Mouse (Mus musculus) liver, embryonic 16.5 days (tissue): ENCODE data around the gene Omg. TPM values are rescaled to one million over a fixed set of nuclear protein-coding genes. Genes with fewer than 3 reads are reported as not detected.

Experiments
- ATAC-seq: fragments of 200-750 bp; cut with Nextera tagmentation; 2 replicates; pipeline ENCODE4 v1.8.0; 2017; ENCODE audit warnings: low read depth, mild to moderate bottlenecking, moderate number of reproducible peaks, moderate library complexity
- H3K27ac ChIP-seq: fragments of 300-500 bp; sonication (generic); 2 replicates; pipeline ENCODE4 v1.5.1; 2014; ENCODE audit warnings: mild to moderate bottlenecking, low read length
- H3K27me3 ChIP-seq: fragments of 300-500 bp; sonication (generic); 2 replicates; pipeline ENCODE4 v1.6.1; 2014; ENCODE audit warnings: low read depth, low read length, mixed read lengths; ENCODE audit not compliant: control insufficient read depth, insufficient read depth
- H3K36me3 ChIP-seq: fragments of 300-500 bp; sonication (generic); 2 replicates; pipeline ENCODE4 v1.6.1; 2014; ENCODE audit warnings: mild to moderate bottlenecking; ENCODE audit not compliant: control insufficient read depth, insufficient read depth
- H3K4me1 ChIP-seq: fragments of 300-500 bp; sonication (generic); 2 replicates; pipeline ENCODE4 v1.6.1; 2014; ENCODE audit warnings: low read depth, low read length, mixed read lengths; ENCODE audit not compliant: control insufficient read depth
- H3K4me2 ChIP-seq: fragments of 300-500 bp; sonication (generic); 2 replicates; pipeline ENCODE4 v1.6.1; 2014; ENCODE audit warnings: low read depth, low read length, mixed read lengths
- H3K4me3 ChIP-seq: fragments of 300-500 bp; sonication (generic); 2 replicates; pipeline ENCODE4 v1.5.1; 2014; ENCODE audit warnings: low read depth, mild to moderate bottlenecking, low read length
- H3K9ac ChIP-seq: fragments of 300-500 bp; sonication (generic); 2 replicates; pipeline ENCODE4 v1.6.1; 2014; ENCODE audit warnings: low read depth, low read length
- H3K9me3 ChIP-seq: fragments of 300-500 bp; sonication (generic); replicated peaks from 2 replicates; pipeline ENCODE4 v1.6.1; 2016; ENCODE audit warnings: low read length; ENCODE audit not compliant: control insufficient read depth
- WGBS: fragments of 180-500 bp; shearing (Covaris S2); extraction: QIAGEN DNeasy Blood & Tissue Kit; methylation state at CpG from one replicate; pipeline ENCODE4 v1.1.7; 2014; ENCODE audit not compliant: insufficient replicate concordance; 5-methylcytosine and 5-hydroxymethylcytosine counted together
- polyA plus RNA-seq: library from polyadenylated mRNA; unstranded; fragments of >200 nt; fragmentation: Nextera tagmentation; extraction: Ambion mirVana; gene quantifications from 2 replicates; pipeline ENCODE4 v1.2.1, GENCODE M21; 2015

Gene Omg
- polyA plus RNA-seq, 1 experiment from 2014 or later: not detected

GRCm38 (mm10) chr11:79522944-79523343 is 19.1 kb upstream of the Omg start:
- Histone ChIP-seq H3K9ac (no peak overlapping the region), H3K9me3 (no peaks in the 10 kb centered on the region), H3K27me3 (no peaks in the 10 kb centered on the region), H3K4me3 (peak overlapping the region; percentile 29), H3K4me1 (peaks cover 14% of the 10 kb centered on the region), H3K27ac (no peak overlapping the region), H3K36me3 (no peaks in the 10 kb centered on the region), H3K4me2 (no peak overlapping the region)
- 11% methylated on average over 1 of the region's 1 CpGs for WGBS
- ATAC-seq: no peak

GRCm38 (mm10) chr11:79521930-79522329 is 18.0 kb upstream of the Omg start:
- peak overlapping the region; percentile 36 for H3K4me3 ChIP-seq
- H3K4me2 ChIP-seq: no peak overlapping the region
- no peaks in the 10 kb centered on the region for H3K36me3 ChIP-seq
- no peak overlapping the region for H3K27ac ChIP-seq
- H3K9me3 ChIP-seq: no peaks in the 10 kb centered on the region
- no peaks in the 10 kb centered on the region for H3K27me3 ChIP-seq
- ATAC-seq: no peak
- no peak overlapping the region for H3K9ac ChIP-seq
- H3K4me1 ChIP-seq: peaks cover 7% of the 10 kb centered on the region

DNA sequence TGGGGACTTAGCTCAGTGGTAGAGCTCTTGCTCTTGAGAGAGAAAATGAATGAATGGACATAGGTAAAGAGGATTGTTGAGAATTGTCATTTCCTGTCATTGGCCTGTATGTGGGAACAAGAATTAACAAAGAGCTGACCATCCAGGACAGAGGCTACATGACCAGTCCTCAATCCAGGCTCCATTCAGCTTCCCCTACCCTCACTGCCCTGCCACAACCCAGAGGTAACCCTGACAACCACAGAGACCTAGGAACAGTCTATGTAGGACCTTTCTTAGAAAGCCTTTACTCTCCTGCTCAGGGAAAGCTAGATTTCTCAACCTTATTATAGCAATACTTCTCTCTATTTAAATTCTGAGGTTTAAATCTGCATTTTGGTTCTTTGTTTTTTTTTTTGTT is 16.9 kb upstream of the Omg start:
- Histone ChIP-seq H3K4me3 (0 out of 2 replicates have a peak overlapping the region, but pooled peaks have one; percentile 3), H3K36me3 (no peaks in the 10 kb centered on the region), H3K27me3 (no peaks in the 10 kb centered on the region), H3K9ac (no peak overlapping the region), H3K9me3 (no peaks in the 10 kb centered on the region), H3K4me2 (peak overlapping the region; percentile 28; the same call in 1 of the 2 replicates), H3K4me1 (peaks cover 6% of the 10 kb centered on the region), H3K27ac (no peak overlapping the region)
- peak; percentile 19; the same call in 1 of the 2 replicates for ATAC-seq

- no peak overlapping the region for H3K9ac ChIP-seq
- peak; percentile 39; the same call in 1 of the 2 replicates for ATAC-seq
Observed at GRCm38 (mm10) chr11:79519878-79520291, 16.0 kb upstream of the Omg start.

GRCm38 (mm10) chr11:79519299-79519698 is 15.4 kb upstream of the Omg start:
- 49% methylated on average over 6 of the region's 6 CpGs for WGBS
- no peaks in the 10 kb centered on the region for H3K27me3 ChIP-seq
- ATAC-seq: no peak
- peaks cover 6% of the 10 kb centered on the region for H3K4me1 ChIP-seq
- H3K27ac ChIP-seq: no peak overlapping the region
- H3K9me3 ChIP-seq: no peaks in the 10 kb centered on the region
- H3K4me3 ChIP-seq: no peak overlapping the region
- no peaks in the 10 kb centered on the region for H3K36me3 ChIP-seq
- H3K4me2 ChIP-seq: no peak overlapping the region
- no peak overlapping the region for H3K9ac ChIP-seq

More at GRCm38 (mm10) chr11:79519878-79520291, 16.0 kb upstream of the Omg start:
- Histone ChIP-seq H3K4me2 (peak overlapping the region; percentile 3; the same call in 1 of the 2 replicates), H3K4me1 (peaks cover 6% of the 10 kb centered on the region), H3K36me3 (no peaks in the 10 kb centered on the region), H3K27ac (peak overlapping the region; percentile 13; the same call in 1 of the 2 replicates), H3K4me3 (no peak overlapping the region), H3K9me3 (no peaks in the 10 kb centered on the region), H3K27me3 (no peaks in the 10 kb centered on the region)
- 15% methylated on average over 1 of the region's 1 CpGs for WGBS

- Histone ChIP-seq H3K4me2 (no peak overlapping the region), H3K9ac (no peak overlapping the region), H3K27ac (no peak overlapping the region), H3K4me3 (no peak overlapping the region), H3K36me3 (no peaks in the 10 kb centered on the region), H3K27me3 (no peaks in the 10 kb centered on the region), H3K4me1 (peaks cover 2% of the 10 kb centered on the region), H3K9me3 (no peaks in the 10 kb centered on the region)
- no peak for ATAC-seq
- 84% methylated on average over 2 of the region's 2 CpGs for WGBS
Observed at GRCm38 (mm10) chr11:79515798-79516197, 11.9 kb upstream of the Omg start.

DNA sequence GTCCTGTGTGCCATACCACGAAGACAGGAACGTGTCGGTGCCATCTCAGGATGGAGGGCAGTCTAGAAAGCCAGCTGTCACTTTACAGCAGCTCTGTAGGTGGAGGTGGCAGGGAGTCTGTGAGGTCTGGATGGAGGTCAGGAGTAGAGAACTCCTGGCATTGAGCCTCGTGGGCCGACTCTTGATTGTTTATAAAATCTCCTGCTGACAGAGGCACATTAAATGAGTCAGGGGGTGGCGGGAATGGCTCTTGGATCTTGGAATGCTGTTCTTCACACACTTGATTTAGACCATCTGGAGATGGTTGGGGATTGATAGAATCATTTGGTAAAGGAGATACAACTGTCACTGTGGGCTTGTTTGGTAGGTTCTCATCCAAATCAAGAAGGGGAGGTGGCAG is 11.4 kb upstream of the Omg start:
- Histone ChIP-seq H3K27ac (no peak overlapping the region), H3K4me3 (no peak overlapping the region), H3K4me1 (peaks cover 2% of the 10 kb centered on the region), H3K36me3 (no peaks in the 10 kb centered on the region), H3K27me3 (no peaks in the 10 kb centered on the region), H3K9me3 (no peaks in the 10 kb centered on the region), H3K9ac (no peak overlapping the region), H3K4me2 (no peak overlapping the region)
- ATAC-seq: no peak
- WGBS: 66% methylated on average over 6 of the region's 6 CpGs

GRCm38 (mm10) chr11:79511970-79512369 is 8.1 kb upstream of the Omg start:
- no peak overlapping the region for H3K4me2 ChIP-seq
- no peaks in the 10 kb centered on the region for H3K27me3 ChIP-seq
- 65% methylated on average over 3 of the region's 3 CpGs for WGBS
- H3K36me3 ChIP-seq: no peaks in the 10 kb centered on the region
- no peaks in the 10 kb centered on the region for H3K9me3 ChIP-seq
- H3K9ac ChIP-seq: no peak overlapping the region
- H3K4me1 ChIP-seq: no peaks in the 10 kb centered on the region
- no peak for ATAC-seq
- H3K27ac ChIP-seq: no peak overlapping the region
- H3K4me3 ChIP-seq: no peak overlapping the region

DNA sequence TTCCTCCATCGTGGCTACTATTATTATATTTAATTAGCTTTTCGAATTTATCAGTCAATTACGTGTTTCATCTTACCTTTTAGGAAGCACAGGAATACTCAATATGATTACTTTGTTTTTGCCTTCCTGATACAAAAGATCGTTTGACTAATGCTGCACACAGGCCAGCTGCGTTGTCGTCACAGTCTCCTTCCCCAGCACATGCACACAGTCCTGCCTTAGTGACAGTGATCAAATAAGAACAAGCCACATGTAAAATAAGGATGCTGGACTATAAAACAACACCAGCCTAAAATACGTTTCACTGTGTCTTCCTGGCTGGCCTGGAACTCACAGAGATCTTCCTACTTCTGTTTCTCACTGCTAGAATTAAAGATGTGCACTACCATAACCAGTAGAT is 622 bp upstream of the Omg start:
- ATAC-seq: no peak
- no peaks in the 10 kb centered on the region for H3K27me3 ChIP-seq
- WGBS: 77% methylated on average over 7 of the region's 7 CpGs

More for the DNA sequence above, 622 bp upstream of the Omg start:
- Histone ChIP-seq H3K4me2 (no peak overlapping the region), H3K27ac (no peak overlapping the region), H3K9ac (no peak overlapping the region), H3K4me3 (no peak overlapping the region), H3K36me3 (no peaks in the 10 kb centered on the region), H3K4me1 (no peaks in the 10 kb centered on the region), H3K9me3 (no peaks in the 10 kb centered on the region)
